Mouse (Mus musculus) embryonic facial prominence, embryonic 10.5 days (tissue): ENCODE data around the gene Cdipt. TPM values are rescaled to one million over a fixed set of nuclear protein-coding genes. Genes with fewer than 3 reads are reported as not detected.
A peak's percentile ranks its signal among the peaks of the same experiment; 100 is the strongest.

Experiments used
- DNase-seq: peaks from one replicate; pipeline ENCODE4 v3.0.0-alpha.2; 2017; ENCODE audit warnings: low spot score
- H3K27ac ChIP-seq: fragments of 300-500 bp; sonication (generic); replicated peaks from 2 replicates; pipeline ENCODE4 v1.5.1; 2016; ENCODE audit warnings: mild to moderate bottlenecking
- H3K27me3 ChIP-seq: fragments of 300-500 bp; sonication (generic); replicated peaks from 2 replicates; pipeline ENCODE4 v1.6.1; 2016; ENCODE audit warnings: low read depth, mild to moderate bottlenecking; ENCODE audit not compliant: poor library complexity, severe bottlenecking
- H3K36me3 ChIP-seq: fragments of 300-500 bp; sonication (generic); replicated peaks from 2 replicates; pipeline ENCODE4 v1.6.1; 2016; ENCODE audit warnings: mild to moderate bottlenecking, moderate library complexity
- H3K4me1 ChIP-seq: fragments of 300-500 bp; sonication (generic); 2 replicates; pipeline ENCODE4 v1.6.1; 2016
- H3K4me3 ChIP-seq: fragments of 300-500 bp; sonication (generic); 2 replicates; pipeline ENCODE4 v1.5.1; 2016; ENCODE audit warnings: mild to moderate bottlenecking, moderate library complexity
- H3K9me3 ChIP-seq: fragments of 300-500 bp; sonication (generic); 2 replicates; pipeline ENCODE4 v1.6.1; 2016; ENCODE audit warnings: mild to moderate bottlenecking
- WGBS: fragments of 180-500 bp; shearing (Covaris S2); methylation state at CpG from one replicate; pipeline ENCODE4 v1.1.7; 2016; 5-methylcytosine and 5-hydroxymethylcytosine counted together
- polyA plus RNA-seq: library from polyadenylated mRNA; unstranded; fragments of >200 nt; fragmentation: Nextera tagmentation; extraction: Ambion mirVana; gene quantifications from 2 replicates; pipeline ENCODE4 v1.2.1, GENCODE M21; 2016

Gene Cdipt
- polyA plus RNA-seq, 1 experiment from 2014 or later, result 85.2 TPM

- Histone ChIP-seq H3K9me3 (no peaks in the 10 kb centered on the region), H3K4me1 (peaks cover 81% of the 10 kb centered on the region), H3K27me3 (no peaks in the 10 kb centered on the region), H3K36me3 (peaks cover 52% of the 10 kb centered on the region), H3K27ac (peak within 1 kb of the TSS; percentile 97), H3K4me3 (peak within 1 kb of the TSS; percentile 89)
- DNase-seq, result peak; percentile 98
- 5% methylated on average over 39 of the region's 39 CpGs for WGBS
Observed at GRCm38 (mm10) chr7:127016971-127017949, 41.5 kb downstream of the Cdipt start, which contains the start of gene Pagr1a. Gene Pagr1a (minus strand): TSS chr7:127017352.

GRCm38 (mm10) chr7:127017950-127018345, 42.2 kb downstream of the Cdipt start:
- Histone ChIP-seq H3K4me1 (peaks cover 88% of the 10 kb centered on the region), H3K27me3 (no peaks in the 10 kb centered on the region), H3K27ac (peak overlapping the region; percentile 97), H3K9me3 (no peaks in the 10 kb centered on the region), H3K36me3 (peaks cover 52% of the 10 kb centered on the region), H3K4me3 (peak overlapping the region; percentile 35; the same call in 1 of the 2 replicates)
- no peak for DNase-seq
- WGBS, result 56% methylated on average over 6 of the region's 6 CpGs

- Histone ChIP-seq H3K36me3 (peaks cover 52% of the 10 kb centered on the region), H3K9me3 (no peaks in the 10 kb centered on the region), H3K4me1 (peaks cover 95% of the 10 kb centered on the region), H3K27me3 (no peaks in the 10 kb centered on the region), H3K27ac (peak overlapping the region; percentile 97), H3K4me3 (peak overlapping the region; percentile 86)
- DNase-seq, result no peak
- 70% methylated on average over 15 of the region's 15 CpGs for WGBS
Observed at GRCm38 (mm10) chr7:127018416-127019305, 42.9 kb downstream of the Cdipt start.

GRCm38 (mm10) chr7:127019306-127019960, 43.7 kb downstream of the Cdipt start:
- H3K27ac ChIP-seq, result peak overlapping the region; percentile 86
- H3K4me1 ChIP-seq, result peaks cover 97% of the 10 kb centered on the region

GRCm38 (mm10) chr7:127020031-127020430, 44.3 kb downstream of the Cdipt start:
- H3K9me3 ChIP-seq, result no peaks in the 10 kb centered on the region
- DNase-seq, result no peak
- H3K36me3 ChIP-seq, result peaks cover 52% of the 10 kb centered on the region
- 68% methylated on average over 3 of the region's 3 CpGs for WGBS
- peak overlapping the region; percentile 86 for H3K4me3 ChIP-seq
- H3K4me1 ChIP-seq, result peaks cover 97% of the 10 kb centered on the region
- H3K27me3 ChIP-seq, result no peaks in the 10 kb centered on the region
- peak overlapping the region; percentile 86 for H3K27ac ChIP-seq

More at GRCm38 (mm10) chr7:127019306-127019960, 43.7 kb downstream of the Cdipt start:
- Histone ChIP-seq H3K4me3 (peak overlapping the region; percentile 86), H3K36me3 (peaks cover 52% of the 10 kb centered on the region), H3K27me3 (no peaks in the 10 kb centered on the region), H3K9me3 (no peaks in the 10 kb centered on the region)
- DNase-seq, result no peak
- 76% methylated on average over 14 of the region's 14 CpGs for WGBS

- Histone ChIP-seq H3K27me3 (no peaks in the 10 kb centered on the region), H3K36me3 (peaks cover 52% of the 10 kb centered on the region), H3K9me3 (no peaks in the 10 kb centered on the region), H3K4me1 (peaks cover 97% of the 10 kb centered on the region), H3K4me3 (peak overlapping the region; percentile 86), H3K27ac (peak overlapping the region; percentile 86)
- WGBS, result 46% methylated on average over 5 of the region's 5 CpGs
- no peak for DNase-seq
Observed at GRCm38 (mm10) chr7:127020491-127020890, 44.8 kb downstream of the Cdipt start.

GRCm38 (mm10) chr7:127020901-127021562, 45.3 kb downstream of the Cdipt start, which contains the start of the genes Gm42742 and Prrt2:
Gene Gm42742 (minus strand): TSS chr7:127021097.
Gene Prrt2 (minus strand): TSS chr7:127021211.
- H3K4me1 ChIP-seq, result peaks cover 92% of the 10 kb centered on the region
- peak within 1 kb of the TSS; percentile 86 for H3K27ac ChIP-seq
- WGBS, result 2% methylated on average over 37 of the region's 37 CpGs

GRCm38 (mm10) chr7:127021563-127022527, 46.1 kb downstream of the Cdipt start:
- peaks cover 84% of the 10 kb centered on the region for H3K4me1 ChIP-seq
- no peaks in the 10 kb centered on the region for H3K27me3 ChIP-seq
- peaks cover 47% of the 10 kb centered on the region for H3K36me3 ChIP-seq
- WGBS, result 43% methylated on average over 5 of the region's 5 CpGs
- DNase-seq, result no peak
- H3K9me3 ChIP-seq, result no peaks in the 10 kb centered on the region
- peak overlapping the region; percentile 86 for H3K4me3 ChIP-seq
- peak overlapping the region; percentile 86 for H3K27ac ChIP-seq

More at GRCm38 (mm10) chr7:127020901-127021562, 45.3 kb downstream of the Cdipt start, which contains the start of the genes Gm42742 and Prrt2:
- Histone ChIP-seq H3K9me3 (no peaks in the 10 kb centered on the region), H3K4me3 (peak within 1 kb of the TSS; percentile 86), H3K27me3 (no peaks in the 10 kb centered on the region), H3K36me3 (peaks cover 47% of the 10 kb centered on the region)
- peak; percentile 78 for DNase-seq

GRCm38 (mm10) chr7:127022528-127023271, 47.0 kb downstream of the Cdipt start:
- Histone ChIP-seq H3K36me3 (peaks cover 49% of the 10 kb centered on the region), H3K27me3 (no peaks in the 10 kb centered on the region), H3K4me3 (peak overlapping the region; percentile 86), H3K4me1 (peaks cover 83% of the 10 kb centered on the region), H3K9me3 (no peaks in the 10 kb centered on the region), H3K27ac (peak overlapping the region; percentile 100)
- no peak for DNase-seq
- WGBS, result 82% methylated on average over 7 of the region's 7 CpGs

GRCm38 (mm10) chr7:127023272-127023691, 47.6 kb downstream of the Cdipt start:
- WGBS, result 84% methylated on average over 13 of the region's 13 CpGs
- H3K4me1 ChIP-seq, result peaks cover 83% of the 10 kb centered on the region

More at GRCm38 (mm10) chr7:127023272-127023691, 47.6 kb downstream of the Cdipt start:
- peaks cover 55% of the 10 kb centered on the region for H3K36me3 ChIP-seq
- H3K4me3 ChIP-seq, result peak overlapping the region; percentile 86
- H3K27me3 ChIP-seq, result no peaks in the 10 kb centered on the region
- peak overlapping the region; percentile 100 for H3K27ac ChIP-seq
- no peak for DNase-seq
- no peaks in the 10 kb centered on the region for H3K9me3 ChIP-seq
